Mouse (Mus musculus): ENCODE measurements around the gene Gucy1b2. TPM values are rescaled to one million over a fixed set of nuclear protein-coding genes. Genes with fewer than 3 reads are reported as not detected.

The Gucy1b2 gene
- not detected for polyA plus RNA-seq (2014; fragmentation: Illumina TruSeq; extraction: RNeasy Lipid Tissue Mini Kit (QIAGEN cat#74804); ENCODE audit: low read depth, low replicate concordance)

GRCm38 (mm10) chr14:62456239-62456747 lies at the start of gene Gucy1b2:
Gene Gucy1b2 (minus strand): TSS chr14:62456289.

Other genes starting within 250 kb of the Gucy1b2 start
- gene Rnaseh2b, start 163.7 kb downstream of the Gucy1b2 start, polyA plus RNA-seq (2014; fragmentation: Illumina TruSeq; extraction: RNeasy Lipid Tissue Mini Kit (QIAGEN cat#74804); ENCODE audit: low read depth, low replicate concordance): 9.6 TPM
- gene Dleu7, start 163.2 kb downstream of the Gucy1b2 start, polyA plus RNA-seq (2014; fragmentation: Illumina TruSeq; extraction: RNeasy Lipid Tissue Mini Kit (QIAGEN cat#74804); ENCODE audit: low read depth, low replicate concordance): 0.53 TPM
- 5.1 TPM for gene Fam124a, start 99.4 kb upstream of the Gucy1b2 start, polyA plus RNA-seq (2014; fragmentation: Illumina TruSeq; extraction: RNeasy Lipid Tissue Mini Kit (QIAGEN cat#74804); ENCODE audit: low read depth, low replicate concordance)
- not detected for gene Gm4131, start 110.6 kb upstream of the Gucy1b2 start, polyA plus RNA-seq (2014; fragmentation: Illumina TruSeq; extraction: RNeasy Lipid Tissue Mini Kit (QIAGEN cat#74804); ENCODE audit: low read depth, low replicate concordance)
- not detected for gene Serpine3, start 207.4 kb upstream of the Gucy1b2 start, polyA plus RNA-seq (2014; fragmentation: Illumina TruSeq; extraction: RNeasy Lipid Tissue Mini Kit (QIAGEN cat#74804); ENCODE audit: low read depth, low replicate concordance)